Mouse (Mus musculus) olfactory bulb, adult 2 months (tissue): ENCODE results near the gene Nxnl2. TPM values are rescaled to one million over a fixed set of nuclear protein-coding genes. Genes with fewer than 3 reads are reported as not detected.
"Not testable (repeated sequence)": the region's sequence is repeated elsewhere in the genome, so short reads cannot be mapped to it uniquely, and the experiment has no call there.

Experiments
- H3K27ac ChIP-seq: fragments of 200-500 bp; 2 replicates; pipeline ENCODE4 v1.5.1; 2012; ENCODE audit warnings: low read depth, low read length; ENCODE audit not compliant: insufficient read depth
- H3K4me1 ChIP-seq: fragments of 200-500 bp; 2 replicates; pipeline ENCODE4 v1.6.1; 2012; ENCODE audit warnings: low read length; ENCODE audit not compliant: control insufficient read depth, insufficient read depth
- H3K4me3 ChIP-seq: fragments of 200-500 bp; 2 replicates; pipeline ENCODE4 v1.5.1; 2012; ENCODE audit warnings: mild to moderate bottlenecking, low read depth, low read length, moderate library complexity; ENCODE audit not compliant: insufficient read depth
- CTCF ChIP-seq: fragments of 200-500 bp; IDR thresholded peaks from 2 replicates; pipeline ENCODE4 v1.5.1; 2012; ENCODE audit warnings: low read depth, mild to moderate bottlenecking, low read length, moderate library complexity; ENCODE audit not compliant: insufficient read depth
- POLR2A ChIP-seq: fragments of 200-500 bp; IDR thresholded peaks from 2 replicates; pipeline ENCODE4 v1.6.1; 2012; ENCODE audit warnings: mild to moderate bottlenecking, low read depth, low read length, moderate library complexity; ENCODE audit not compliant: insufficient read depth
- WGBS: fragments of 180-500 bp; shearing (Covaris S2); methylation state at CpG from one replicate; pipeline ENCODE4 v1.1.7; 2018; 5-methylcytosine and 5-hydroxymethylcytosine counted together
- polyA plus RNA-seq: library from polyadenylated mRNA; stranded (reverse); fragments of >200 nt; gene quantifications from 2 replicates; pipeline ENCODE4 v1.2.4, GENCODE M21; 2012; ENCODE audit warnings: low replicate concordance; ENCODE audit not compliant: missing spikeins, insufficient read depth, insufficient read length

Gene Nxnl2
- polyA plus RNA-seq, 1 experiment = not detected

DNA sequence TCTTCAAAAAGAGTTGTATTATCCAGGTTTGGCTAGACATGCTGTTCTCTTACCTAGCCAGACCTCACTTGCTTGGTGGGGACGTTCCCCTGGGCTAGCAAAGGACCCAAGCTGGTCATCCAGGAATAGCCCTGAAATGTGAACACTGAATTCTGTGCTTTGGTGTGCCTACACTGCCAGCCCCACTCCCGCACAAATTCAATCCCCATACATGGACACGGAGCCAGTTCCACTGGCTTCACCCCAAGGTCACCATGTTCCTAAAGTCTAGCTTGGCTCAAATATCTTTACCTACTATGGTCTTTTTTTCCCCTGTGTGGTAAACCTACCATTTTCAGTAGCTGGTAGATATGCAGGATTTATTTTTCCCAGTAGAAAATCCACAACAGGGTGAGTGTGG is 26.9 kb downstream of the Nxnl2 start:
- TF ChIP-seq CTCF = no peak
- TF ChIP-seq POLR2A = no peak
- 59% methylated on average over 3 of the region's 3 CpGs for WGBS
- Histone ChIP-seq H3K27ac (no peak overlapping the region), H3K4me3 (no peak overlapping the region), H3K4me1 (no peaks in the 10 kb centered on the region)

DNA sequence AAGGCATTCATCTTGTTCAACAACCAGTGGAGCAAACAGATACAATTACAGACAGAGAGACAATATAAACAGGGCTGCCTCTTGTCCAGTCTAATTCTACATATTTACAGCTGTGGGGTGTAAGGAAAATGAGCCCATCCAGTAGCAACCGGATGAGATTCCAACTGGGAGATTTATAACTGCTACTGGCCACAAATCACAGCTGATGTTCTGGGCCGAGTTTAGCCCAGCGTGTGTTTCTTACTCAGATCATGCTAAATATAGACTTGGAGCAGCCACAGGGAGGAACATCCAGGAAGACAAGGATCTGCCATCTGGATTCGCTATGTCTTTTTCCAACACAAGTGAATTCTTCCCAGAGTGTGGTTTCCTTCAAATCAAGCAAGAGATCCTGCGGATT is 27.4 kb downstream of the Nxnl2 start:
- Histone ChIP-seq H3K4me3 (no peak overlapping the region), H3K27ac (no peak overlapping the region), H3K4me1 (0 out of 2 replicates have a peak, but pooled peaks cover 2% of the 10 kb centered on the region)
- WGBS = 35% methylated on average over 5 of the region's 5 CpGs
- TF ChIP-seq POLR2A = no peak
- TF ChIP-seq CTCF = no peak

DNA sequence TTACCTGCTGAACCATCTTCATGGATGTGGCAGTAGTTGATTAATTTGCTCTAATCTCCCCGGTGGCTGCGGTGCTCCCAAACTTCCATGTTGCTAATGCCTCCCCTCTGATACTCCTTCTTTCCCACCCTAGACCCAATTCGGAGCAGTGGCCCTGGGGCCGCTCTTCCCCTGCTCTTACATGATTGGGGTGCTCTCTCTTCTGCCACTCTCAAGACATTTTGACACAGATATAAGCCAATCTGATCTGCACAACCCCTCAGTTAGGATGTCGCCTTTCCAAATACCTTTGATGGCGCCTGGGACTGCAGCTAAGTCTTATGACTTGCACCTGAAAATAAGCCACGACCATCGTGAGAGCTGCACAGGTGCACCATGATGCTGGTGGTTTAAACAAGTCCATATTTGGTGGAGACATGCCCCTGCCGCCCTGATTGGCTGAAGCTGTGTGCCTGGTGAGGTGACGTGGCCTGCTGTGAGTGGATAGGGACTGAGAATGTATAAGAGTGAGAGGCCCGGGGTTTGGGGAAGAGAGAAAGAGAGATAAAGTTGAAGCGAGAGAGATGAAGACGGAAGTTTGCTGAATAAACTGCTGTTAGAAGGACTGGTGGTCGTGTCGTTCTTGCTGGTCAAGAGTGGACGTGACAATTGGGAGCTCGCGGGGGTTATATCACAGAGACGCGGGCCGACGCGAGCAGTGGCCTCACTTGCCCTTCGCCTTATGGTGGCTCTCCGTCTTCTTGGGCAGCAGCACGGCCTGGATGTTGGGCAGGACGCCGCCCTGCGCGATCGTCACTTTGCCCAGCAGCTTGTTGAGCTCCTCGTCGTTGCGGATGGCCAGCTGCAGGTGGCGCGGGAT is 31.4 kb downstream of the Nxnl2 start:
- H3K4me3 ChIP-seq = peak overlapping the region; percentile 42
- 49% methylated on average over 36 of the region's 36 CpGs for WGBS
- H3K4me1 ChIP-seq, H3K27ac ChIP-seq: not testable (repeated sequence)

DNA sequence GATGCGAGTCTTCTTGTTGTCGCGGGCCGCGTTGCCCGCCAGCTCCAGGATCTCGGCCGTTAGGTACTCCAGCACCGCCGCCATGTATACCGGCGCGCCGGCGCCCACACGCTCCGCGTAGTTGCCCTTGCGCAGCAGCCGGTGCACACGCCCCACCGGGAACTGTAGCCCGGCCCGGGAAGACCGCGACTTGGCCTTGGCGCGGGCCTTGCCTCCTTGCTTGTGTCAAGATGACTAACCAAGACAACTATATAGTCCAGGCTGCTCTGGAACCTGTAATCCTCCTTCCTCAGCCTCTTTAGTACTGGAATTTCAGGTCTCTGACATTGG is 32.0 kb downstream of the Nxnl2 start:
- WGBS = 5% methylated on average over 28 of the region's 28 CpGs
- H3K4me3 ChIP-seq = peak overlapping the region; percentile 42
- not testable (repeated sequence) for H3K27ac ChIP-seq, H3K4me1 ChIP-seq

DNA sequence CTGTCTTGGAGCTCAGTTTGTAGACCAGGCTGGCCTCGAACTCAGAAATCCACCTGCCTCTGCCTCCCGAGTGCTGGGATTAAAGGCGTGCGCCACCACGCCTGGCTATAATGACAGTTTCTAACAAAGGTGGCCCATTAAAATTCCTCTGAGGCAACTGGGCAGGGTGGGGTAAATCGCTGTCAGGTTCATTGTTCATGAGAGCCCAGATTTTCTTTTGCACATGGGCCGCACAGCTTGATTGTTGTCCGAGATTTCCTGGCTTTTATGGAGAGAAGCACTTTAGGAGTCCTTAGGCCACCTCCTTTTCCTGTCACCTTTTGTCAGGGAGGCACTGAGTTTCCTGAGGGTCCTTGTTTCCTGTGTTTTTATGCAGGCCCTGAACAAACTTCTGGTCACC is 32.6 kb downstream of the Nxnl2 start:
- no peak overlapping the region for H3K27ac ChIP-seq
- WGBS = 92% methylated on average over 8 of the region's 8 CpGs
- no peak for TF ChIP-seq CTCF
- no peak overlapping the region for H3K4me3 ChIP-seq
- H3K4me1 ChIP-seq = peaks cover 4% of the 10 kb centered on the region; the same call in 1 of the 2 replicates

DNA sequence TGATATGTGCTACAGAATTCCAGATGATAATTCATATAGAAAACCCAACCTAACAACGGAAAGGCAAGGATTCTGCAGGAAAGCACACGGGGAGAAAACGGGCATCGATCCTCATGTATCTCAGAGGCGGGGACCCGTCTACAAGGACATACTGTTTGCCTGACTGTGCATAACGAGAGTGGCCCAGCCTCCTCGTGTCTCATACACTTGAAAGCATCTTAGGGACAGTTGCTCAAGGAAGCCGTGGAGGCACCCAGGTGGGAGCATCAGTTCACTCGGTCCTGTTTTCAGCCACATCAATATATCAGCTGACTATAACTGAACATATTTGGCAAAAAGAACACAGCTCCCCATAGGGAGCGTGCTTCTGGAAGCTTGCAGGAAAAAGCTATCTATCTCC is 33.3 kb downstream of the Nxnl2 start:
- WGBS = 94% methylated on average over 11 of the region's 11 CpGs
- not testable (repeated sequence) for H3K4me1 ChIP-seq, H3K4me3 ChIP-seq, H3K27ac ChIP-seq

DNA sequence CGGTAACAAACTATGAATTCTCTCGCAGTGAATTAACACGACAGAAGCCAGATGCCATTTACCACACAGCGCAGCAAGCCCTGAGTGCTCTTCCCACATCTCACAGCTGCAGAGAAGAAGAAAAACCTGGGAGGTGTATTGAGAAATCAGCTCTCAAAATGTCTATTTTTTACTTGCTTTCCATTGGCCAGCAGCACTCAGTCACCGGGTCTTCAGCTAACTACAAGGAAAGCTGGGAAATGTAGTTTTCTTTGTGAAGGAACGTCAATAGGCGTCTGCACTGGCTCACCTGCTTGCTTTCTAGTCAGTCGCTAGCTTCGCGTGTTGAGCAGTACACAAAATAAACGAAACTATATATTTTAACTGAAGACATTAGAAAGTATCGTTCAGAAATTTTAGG is 37.1 kb downstream of the Nxnl2 start:
- WGBS = 52% methylated on average over 12 of the region's 12 CpGs

DNA sequence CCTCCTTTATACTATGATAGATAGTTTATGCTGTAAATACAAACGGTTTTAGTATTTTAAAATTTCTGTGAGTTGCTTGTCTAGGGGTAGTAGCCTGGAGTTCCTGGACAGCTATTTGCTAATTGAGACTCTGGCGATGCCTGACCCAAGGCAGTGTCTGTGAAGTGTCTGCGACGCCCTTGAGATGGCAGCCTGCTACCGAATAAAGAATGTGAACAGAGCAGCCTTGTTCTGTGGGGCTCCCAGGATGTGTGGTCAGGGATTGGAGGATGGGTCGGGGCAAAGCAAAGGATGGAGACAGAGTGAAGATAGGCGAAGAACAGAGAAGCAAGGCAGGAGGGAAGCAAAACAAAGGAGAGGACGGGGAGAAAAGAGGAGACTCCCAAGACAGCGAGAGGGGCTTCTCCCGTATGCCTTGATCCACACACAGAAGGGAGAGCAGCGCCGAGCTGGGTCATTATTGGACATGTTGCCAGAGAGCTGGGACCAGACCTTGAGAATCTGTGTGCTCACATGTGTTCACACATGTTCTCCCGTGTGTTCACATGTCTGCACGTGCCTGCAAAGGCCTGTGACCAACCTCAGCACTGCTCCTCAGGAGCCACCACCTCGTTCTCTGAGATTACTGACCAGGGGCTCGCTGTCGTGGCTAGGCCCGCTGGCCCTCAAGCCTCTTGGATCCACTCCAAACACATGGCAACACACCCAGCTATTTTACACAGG is 37.7 kb downstream of the Nxnl2 start:
- TF ChIP-seq CTCF = no peak
- TF ChIP-seq POLR2A = no peak
- WGBS = 50% methylated on average over 18 of the region's 18 CpGs
- Histone ChIP-seq H3K4me1 (peaks cover 6% of the 10 kb centered on the region), H3K4me3 (no peak overlapping the region), H3K27ac (no peak overlapping the region)

More for the DNA sequence above, 37.1 kb downstream of the Nxnl2 start:
- TF ChIP-seq CTCF (no peak), POLR2A (no peak)
- peaks cover 6% of the 10 kb centered on the region for H3K4me1 ChIP-seq
- H3K4me3 ChIP-seq = peak overlapping the region; percentile 35; the same call in 1 of the 2 replicates
- H3K27ac ChIP-seq = no peak overlapping the region

DNA sequence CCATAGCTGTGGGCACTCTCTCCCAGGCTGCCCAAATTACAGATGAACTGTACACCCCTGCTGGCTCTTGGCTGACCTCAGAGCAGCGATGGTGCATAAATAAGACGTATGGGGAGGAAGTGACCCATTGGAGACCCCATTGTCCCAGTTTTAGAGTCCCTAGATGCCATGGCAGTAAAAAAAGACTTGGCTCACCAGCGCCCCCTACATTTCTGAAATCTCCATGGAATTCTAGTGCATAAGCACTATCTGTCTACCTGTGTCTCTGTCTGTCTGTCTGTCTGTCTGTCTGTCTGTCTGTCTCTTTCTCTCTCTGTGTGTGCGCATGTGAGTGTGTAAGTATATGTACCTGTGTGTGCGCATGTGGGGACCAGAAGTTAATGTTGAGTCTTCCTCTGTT is 39.8 kb downstream of the Nxnl2 start:
- H3K4me1 ChIP-seq = peaks cover 6% of the 10 kb centered on the region
- H3K27ac ChIP-seq = no peak overlapping the region
- 84% methylated on average over 5 of the region's 5 CpGs for WGBS
- H3K4me3 ChIP-seq = no peak overlapping the region
- TF ChIP-seq POLR2A (no peak), CTCF (no peak)
